Mouse (Mus musculus) heart, postnatal 36 days (tissue): ENCODE data around the gene Ndufa7. TPM values are rescaled to one million over a fixed set of nuclear protein-coding genes. Genes with fewer than 3 reads are reported as not detected.

Experiments
- DNase-seq, 2 experiments: peaks; one replicate each; pipeline ENCODE4 v3.0.0; 2021 to 2022
- intact Hi-C: fragments of 180-260 bp; cut with DNase I; formaldehyde crosslinking; loops from one replicate; pipeline ENCODE4 v1.15.1; 2025
- total RNA-seq, 2 experiments: library from RNA; stranded (reverse); gene quantifications; 2 replicates each; pipeline ENCODE4 v1.2.3; 2021

Ndufa7 gene
- total RNA-seq = 100 to 1,000 TPM; 648 to 672 TPM

DNA sequence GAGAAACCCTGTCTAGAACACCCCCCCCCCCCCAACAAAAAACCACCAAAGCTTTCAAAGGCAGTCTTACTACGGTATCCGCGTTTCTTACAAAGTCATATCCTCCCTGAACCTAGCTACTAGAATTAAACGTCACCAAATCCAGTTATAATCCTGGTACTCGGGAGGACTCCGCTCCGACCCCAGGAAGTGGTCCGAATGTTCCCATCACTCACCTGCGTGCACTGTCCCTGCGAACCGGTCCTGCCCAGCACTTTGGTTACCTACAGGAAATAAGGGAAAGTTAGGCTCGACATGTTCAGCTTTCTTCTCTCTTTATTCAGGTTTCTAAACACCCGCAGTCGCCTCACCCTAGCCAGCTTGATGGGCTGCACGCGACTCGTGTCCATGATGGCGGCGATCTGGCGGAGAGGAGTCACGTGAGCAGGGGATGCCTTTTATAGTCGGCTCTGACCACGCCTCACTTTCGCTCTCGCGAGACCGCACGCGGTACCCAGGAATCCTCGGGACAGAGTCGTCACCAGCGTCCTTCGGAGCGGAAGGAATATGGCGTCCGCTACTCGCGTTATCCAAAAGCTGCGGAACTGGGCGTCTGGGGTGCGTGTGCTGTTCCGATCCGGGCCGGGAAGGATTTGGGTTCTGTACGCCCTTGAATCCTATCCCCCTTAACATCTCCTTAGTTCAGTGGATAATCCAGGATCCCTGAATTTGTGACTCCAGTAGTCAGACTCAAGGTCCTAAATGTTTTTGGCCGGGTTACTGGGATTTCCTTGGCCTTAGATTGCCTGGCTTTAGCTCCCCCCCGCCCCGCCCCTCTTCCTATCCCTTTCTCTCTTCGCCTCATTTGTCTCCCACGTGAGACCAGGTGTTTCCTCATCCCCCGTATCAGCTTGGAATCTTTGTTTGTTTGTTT lies at the start of gene Ndufa7, which contains the start of gene Rps28:
Gene Ndufa7 (plus strand): TSS at position 489 of the 913 bp plus-strand sequence.
Gene Rps28 (minus strand): TSS at position 479 of the 913 bp plus-strand sequence.
- intact Hi-C loops = loop anchor here (2.0 kb wide), 1 partner anchor 14 kb away; the partner anchor contains the start of gene Kank3
- peak; percentile 99 for DNase-seq

DNA sequence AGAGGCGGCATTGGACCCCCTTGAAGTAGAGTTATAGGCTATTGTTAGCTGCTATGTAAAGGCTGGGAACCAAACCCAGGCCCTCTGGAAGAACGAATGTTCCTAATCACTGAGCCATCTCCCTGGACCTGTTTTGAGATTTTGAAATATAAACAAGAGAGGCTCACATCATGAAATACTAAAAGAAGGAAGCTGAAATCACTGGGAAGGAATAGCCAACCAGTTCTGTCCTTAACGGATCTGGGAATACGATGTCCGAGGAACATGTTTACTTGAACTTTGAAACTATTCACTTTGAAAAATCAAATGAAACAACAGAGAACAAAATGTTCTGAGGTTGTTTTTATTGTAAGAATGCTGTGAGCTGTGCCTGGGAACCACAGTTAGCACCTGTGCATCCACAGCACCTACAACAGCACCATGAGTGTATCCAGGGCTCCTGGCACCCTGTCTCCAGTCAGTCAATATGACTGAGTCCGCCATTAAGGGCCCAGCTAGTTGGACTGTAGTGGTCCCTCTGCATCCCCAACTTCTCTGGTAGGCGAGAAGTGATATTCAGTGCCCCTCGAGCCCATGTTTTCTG lies 49.7 kb upstream of the Ndufa7 start:
- intact Hi-C loops = no loop called here
- no peak for DNase-seq

DNA sequence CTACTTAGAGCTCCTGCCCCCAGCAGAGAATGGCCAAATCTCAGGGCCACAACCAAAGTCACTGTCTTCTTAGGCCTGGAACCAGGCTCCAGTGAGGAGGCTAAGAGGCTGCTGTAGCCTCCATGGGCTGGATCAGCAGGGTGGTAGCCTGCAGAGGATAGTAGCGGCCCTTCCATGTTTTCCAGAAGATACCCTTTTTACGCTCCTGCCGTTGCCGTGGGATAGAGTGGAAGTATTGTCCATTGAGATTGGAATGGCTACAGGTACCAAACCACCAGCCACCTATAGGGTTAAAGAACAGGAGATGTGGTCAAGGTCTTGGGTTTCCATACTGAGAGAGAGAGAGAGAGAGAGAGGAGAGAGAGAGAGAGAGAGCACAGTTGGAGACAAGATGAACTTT lies 49.1 kb upstream of the Ndufa7 start:
- intact Hi-C loops = no loop called here
- DNase-seq = no peak

DNA sequence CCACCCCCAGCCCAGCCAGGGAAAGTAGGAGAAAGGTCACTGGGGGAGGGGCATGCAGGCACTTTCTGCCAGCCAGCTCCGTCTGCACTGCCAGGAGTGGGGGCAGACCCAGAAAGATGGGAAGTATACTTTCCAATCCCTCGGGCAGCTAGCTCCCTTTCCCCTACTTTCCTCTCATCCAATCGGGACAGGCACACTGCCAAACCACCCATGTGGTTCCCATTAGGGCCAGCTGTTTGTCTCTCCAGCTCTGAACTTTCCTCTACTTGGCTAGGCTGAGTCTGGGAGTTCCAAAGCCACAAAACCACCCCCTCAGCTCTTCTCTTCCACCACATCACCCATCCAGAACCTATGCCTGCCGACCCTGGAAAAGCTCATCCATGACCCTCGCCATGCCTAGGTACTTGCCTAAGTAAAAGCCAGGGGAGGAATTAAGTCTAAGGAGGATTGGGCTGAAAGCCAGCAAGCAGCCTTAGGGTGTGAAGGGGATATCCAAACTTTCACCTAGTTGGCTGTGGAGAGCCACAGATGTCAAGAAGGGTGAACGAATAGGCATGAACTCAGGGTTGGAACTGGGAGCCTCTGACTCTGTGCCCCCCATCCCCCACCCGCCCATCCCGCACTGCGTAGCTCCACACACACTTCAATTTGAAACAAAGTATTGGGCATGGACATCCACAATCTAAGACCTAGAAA lies 45.0 kb upstream of the Ndufa7 start:
- peak; percentile 95 to 97 for DNase-seq
- intact Hi-C loops = loop anchor here (2.0 kb wide), 1 partner anchor 23 kb away; no protein-coding TSS in a partner anchor

DNA sequence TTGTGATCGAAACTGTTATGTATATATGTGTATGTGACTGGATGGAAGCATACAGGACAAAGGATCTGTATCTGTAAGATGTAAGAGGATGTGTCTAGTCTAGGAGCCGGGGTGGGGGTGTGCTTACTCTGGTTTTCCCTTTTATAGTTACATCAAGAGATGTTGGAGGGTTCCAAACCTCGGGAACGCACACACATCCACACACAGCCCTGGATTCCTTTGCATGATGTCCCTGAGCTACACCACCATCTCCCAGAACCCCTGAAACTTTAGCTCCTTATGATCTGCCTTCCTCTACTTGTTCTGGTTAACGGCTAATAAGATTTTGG lies 44.4 kb upstream of the Ndufa7 start:
- intact Hi-C loops = loop anchor here (2.0 kb wide), 2 partner anchors 19 to 23 kb away; no protein-coding TSS in a partner anchor
- no peak for DNase-seq

DNA sequence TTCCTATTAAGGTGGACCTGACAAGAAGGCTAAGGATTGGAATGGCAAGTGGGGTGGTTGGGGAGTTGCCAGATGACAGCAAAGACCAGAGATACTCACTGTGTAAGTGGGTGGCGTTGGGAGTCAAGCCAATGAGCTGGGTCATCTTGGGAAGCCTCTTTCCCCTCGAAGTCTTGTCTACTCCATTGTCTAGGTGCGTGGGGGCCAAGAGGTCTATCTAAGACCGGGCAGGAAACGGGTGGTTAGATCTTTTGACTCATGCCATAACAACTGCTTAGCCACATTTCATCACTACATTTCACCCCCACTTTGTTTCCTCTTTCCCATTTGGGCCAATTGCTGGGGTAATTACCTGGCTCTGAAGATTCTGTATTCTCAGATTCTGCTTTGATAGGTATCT lies 43.9 kb upstream of the Ndufa7 start:
- peak; percentile 28 to 61 for DNase-seq
- intact Hi-C loops = loop anchor here (2.0 kb wide), 1 partner anchor 18 kb away; no protein-coding TSS in a partner anchor

DNA sequence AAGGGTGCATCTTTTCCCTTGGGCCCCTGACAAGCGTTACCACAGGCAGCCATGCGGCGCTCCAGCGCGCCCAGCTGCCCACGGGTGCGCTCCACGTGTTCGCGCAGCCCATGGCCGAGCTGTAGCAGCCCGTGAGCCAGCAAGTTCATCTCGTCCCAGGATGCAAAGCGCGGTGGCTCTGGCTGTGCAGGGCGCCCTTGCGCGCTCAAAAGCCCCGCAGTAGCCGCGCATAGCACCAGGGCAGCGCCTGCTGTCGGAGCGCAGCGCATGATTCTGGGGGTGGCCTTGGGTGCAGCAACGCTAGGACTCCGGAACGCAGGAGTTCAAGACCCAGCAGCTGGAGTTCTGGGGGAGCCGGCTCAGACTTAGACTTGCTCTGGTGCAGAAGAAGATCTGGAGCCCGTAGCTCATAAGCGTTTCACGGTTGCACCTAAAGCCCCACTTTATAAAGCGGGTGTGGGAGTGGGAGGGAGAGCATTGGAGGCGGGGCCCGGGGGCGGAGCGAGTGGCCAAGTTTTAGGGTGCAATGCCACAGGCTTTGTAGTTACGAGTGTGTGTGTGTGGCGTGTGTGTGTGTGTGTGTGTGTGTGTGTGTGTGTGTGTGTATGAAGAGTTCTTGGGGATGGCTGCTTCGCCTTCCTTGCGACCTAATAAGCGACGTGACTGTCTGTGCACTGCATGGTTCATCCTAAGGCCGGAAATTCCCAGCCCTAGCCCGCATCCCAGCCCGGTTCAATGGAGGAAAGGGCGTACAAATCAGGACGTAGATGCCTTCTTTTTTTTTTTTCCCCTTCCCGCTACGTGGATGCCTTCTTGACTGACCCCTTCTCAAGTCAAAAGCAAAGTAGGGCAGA lies 43.0 kb upstream of the Ndufa7 start, which contains the start of gene Angptl4:
Gene Angptl4 (minus strand): TSS at position 707 of the 854 bp plus-strand sequence.
- intact Hi-C loops = loop anchor here (2.0 kb wide), 1 partner anchor 17 kb away; no protein-coding TSS in a partner anchor
- peak; percentile 72 to 87 for DNase-seq

DNA sequence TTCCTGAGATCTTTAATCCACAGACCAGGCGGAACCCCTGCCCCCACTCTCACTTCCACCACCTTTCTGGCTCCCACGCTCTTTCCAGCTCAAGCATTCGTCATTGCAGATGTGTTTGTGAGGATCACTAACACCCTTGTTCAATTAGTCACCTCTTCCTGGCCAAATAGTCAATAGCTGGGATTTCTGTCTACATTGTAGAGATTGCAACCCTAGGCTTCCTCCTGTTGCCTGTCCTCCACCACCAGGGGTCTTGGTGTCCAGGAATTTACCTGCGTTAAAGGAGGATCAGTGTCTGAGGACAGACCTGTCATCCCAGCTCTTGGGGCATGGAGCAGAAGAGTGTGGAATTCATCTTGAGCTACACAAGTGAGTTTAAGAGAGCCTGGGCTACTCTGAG lies 42.3 kb upstream of the Ndufa7 start:
- peak in 1 of 2 experiments; percentile 17 for DNase-seq
- intact Hi-C loops = no loop called here

DNA sequence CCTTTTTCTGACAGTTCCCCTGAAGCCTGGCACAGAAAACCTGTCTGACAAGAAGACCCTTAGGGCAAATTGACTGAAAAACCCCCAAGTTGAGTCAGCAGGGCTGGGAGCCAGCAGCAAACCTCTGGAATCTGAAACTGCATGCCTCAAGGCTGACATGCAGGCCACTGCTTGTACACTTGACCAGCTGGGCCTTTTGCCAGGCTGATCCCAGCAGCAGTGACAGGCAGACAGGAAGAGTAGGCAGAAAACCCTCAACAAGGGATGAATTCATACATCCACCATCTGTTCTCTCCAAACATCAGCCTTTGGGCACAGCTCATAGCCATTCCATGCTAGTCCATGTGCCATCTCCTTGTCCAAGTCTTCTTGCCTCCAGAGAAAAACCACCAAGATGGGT lies 41.0 kb upstream of the Ndufa7 start:
- peak; percentile 79 to 81 for DNase-seq
- intact Hi-C loops = no loop called here

DNA sequence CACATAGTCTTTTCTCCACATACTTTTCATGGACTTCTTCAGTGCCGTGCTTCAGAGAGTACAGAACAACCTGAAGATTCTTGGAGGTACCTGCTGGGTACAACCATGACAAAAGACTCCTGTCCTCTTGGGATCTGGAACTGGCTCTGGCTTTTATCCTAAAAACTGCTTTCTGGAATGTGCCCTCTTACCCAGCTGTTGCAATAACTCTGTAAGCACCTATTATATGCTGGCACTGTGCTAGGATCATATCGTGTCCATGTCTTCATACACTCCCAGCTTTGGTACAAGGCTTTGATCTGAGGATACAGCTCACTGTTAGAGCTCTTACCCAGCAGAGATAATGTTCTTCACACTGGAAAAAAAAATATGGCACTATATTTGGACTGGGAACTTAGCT lies 39.4 kb upstream of the Ndufa7 start:
- no peak for DNase-seq
- intact Hi-C loops = no loop called here

DNA sequence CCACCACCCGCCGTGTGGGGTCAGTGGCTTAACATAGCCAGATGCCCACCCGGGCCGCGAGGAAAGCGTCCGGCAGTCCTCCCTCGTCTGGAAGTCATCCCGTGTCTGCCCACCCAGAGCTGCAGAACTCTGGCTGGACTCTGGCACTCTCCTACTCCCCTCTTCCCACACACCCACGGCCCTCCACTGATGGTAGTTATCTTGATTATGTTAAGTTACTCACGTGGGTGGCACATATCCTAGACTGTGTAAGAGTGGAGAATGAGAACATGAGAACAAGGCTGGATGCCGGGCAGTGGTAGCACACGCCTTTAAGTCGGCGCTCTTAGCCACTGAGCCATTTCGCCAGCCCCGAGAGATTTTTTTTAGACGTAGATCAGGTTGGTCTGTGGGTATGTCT lies 38.0 kb upstream of the Ndufa7 start:
- DNase-seq = no peak
- intact Hi-C loops = no loop called here

DNA sequence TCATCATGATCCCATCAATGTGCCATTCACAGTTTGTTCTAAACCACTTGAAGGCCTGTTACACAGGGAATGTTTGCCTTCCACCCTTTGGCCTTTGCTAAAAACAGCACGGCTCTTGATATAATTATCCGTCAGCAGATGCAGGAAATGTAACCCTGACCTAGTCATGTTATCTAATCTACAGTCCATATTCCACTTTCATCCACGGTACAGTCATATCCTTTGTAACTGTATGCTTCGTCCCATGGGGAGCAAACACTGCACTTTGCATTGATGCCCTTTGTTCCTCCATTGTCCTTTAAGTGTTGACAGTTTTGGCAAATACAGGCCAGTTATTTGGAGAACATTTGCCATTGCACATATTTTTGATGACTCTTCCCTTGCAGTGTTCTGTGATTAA lies 35.6 kb upstream of the Ndufa7 start:
- intact Hi-C loops = no loop called here
- no peak for DNase-seq

DNA sequence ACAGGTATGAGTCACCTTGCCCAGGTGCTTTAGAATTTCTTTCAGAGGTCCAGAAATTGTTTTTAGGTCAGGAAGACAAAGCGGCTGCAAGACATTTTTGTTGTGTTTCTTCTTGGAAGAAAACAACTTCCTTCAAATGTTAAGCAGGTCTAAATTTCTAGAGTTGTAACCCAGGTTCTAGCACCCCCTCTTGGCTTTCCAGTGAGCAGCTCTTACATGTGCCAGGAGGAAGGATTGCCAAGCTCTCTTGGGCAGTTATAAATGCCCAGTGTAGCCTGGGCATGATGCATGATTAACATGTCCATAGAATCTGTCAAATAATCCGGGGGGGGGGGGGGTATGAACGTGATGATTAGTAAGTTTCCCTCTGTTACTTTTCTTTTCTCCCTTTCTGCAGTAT lies 26.1 kb upstream of the Ndufa7 start:
- intact Hi-C loops = loop anchor here (2.0 kb wide), 2 partner anchors 18 to 48 kb away; partner anchors contain the start of gene Angptl4
- DNase-seq = no peak

DNA sequence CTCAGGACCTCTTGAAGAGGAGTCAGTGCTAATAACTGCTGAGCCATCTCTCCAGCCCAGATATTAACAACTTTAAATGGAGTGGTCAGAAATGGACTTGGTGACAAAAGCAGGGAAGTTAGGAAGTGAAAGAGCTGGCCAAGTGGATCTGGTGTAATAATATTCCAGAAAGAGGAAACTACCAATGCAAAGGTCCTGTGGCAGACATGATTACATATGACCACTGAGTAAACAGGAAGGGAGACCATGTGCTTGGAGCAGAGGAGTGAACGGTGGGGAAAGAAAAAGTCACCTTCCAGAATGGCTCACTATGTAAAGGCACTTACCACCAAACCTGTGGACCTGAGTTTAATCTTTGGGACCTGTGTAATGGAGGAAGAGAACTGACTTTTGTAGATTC lies 25.1 kb upstream of the Ndufa7 start:
- intact Hi-C loops = loop anchor here (2.0 kb wide), 2 partner anchors 18 to 48 kb away; partner anchors contain the start of gene Angptl4
- no peak for DNase-seq

DNA sequence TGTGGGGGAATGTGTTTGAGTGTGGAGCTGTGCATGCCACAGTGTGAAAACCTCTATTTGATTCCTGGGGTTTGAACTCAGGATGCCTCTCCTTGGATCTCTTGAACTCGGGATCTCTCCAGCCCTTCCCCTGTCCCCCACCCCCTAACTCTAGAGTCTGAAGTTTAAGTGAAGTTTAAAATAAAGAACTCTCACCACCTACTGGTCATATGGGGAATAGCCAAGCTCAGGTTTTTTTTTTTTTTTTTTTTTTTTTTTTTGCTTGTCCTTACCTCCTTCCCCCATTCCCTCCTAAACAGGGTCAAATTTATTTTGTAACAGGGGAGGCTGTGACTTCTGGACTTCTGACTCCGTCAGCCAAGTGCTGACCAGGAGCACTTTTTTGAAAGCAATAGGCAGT lies 22.2 kb upstream of the Ndufa7 start:
- intact Hi-C loops = loop anchor here (1.0 to 2.0 kb wide), 2 partner anchors 56 to 361 kb away; no protein-coding TSS in a partner anchor
- no peak for DNase-seq

DNA sequence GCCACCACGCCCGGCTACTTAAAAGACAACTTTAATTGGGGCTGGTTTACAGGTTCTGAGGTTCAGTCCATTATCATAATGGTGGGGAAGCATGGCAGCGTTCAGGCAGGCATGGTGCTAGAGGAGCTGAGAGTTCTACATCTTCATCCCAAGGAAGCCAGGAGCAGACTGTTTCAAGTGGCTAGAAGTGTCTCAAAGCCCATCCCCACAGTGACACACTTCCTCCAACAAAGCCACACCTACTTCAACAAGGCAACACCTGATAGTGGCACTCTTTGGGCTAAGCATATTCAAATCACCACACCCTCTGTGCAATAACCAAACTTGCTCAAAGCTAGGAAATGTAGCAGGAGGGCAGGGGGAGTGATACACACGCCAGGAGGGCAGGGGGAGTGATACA lies 20.2 kb upstream of the Ndufa7 start:
- intact Hi-C loops = no loop called here
- no peak for DNase-seq

DNA sequence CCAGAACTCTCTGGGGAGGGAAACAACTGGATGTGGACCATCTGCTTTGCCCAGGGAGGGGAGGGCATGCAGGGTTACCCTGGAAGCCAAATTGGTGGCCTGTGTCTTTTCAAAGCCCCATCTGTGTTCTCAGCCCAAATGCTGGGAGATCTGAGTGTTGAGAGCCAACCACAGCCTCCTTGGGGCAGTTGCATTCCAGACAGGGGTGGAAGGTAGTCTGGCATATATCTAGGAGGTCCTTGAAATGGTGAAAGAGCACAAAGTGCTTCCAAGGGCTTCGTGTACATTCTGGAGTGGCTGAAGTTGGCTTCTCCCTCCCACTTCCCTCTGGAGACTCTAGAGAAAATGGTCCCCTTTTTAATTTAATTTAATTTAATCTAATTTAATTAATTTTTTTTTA lies 19.6 kb upstream of the Ndufa7 start:
- intact Hi-C loops = no loop called here
- no peak for DNase-seq

DNA sequence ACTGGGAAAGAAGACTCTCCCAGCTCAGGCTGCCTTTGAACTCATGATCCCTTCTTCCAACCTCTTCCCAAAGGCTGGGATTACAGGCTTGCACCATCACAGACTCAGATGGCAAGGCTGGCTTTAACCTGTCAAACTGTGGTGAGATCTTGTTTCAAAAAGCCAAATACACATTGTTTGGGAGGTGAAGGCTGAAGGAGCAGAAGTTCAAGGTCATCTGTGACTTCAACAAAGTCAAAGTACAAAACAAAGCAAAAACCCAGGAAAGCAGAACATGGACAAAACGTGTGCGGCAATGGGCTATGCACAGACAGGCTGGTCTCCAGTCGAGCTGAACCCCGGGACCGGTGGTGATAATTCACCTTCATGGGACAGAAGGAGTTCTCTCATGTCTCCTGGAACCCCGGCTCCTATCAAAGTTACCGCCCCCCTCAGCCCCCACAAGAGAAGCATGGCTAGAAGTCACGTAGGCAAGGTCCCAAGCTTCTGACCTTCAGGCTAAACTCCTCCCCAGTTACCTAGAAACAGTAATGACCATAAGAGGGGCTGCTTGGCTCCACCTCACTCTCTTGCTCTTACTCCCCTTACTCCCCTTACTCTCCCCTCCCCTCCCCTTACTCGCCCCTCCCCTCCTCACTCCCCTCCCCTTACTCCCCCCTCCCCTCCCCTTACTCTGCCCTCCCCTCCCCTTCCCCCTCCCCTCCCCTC lies 17.0 kb upstream of the Ndufa7 start:
- no peak for DNase-seq
- intact Hi-C loops = no loop called here

DNA sequence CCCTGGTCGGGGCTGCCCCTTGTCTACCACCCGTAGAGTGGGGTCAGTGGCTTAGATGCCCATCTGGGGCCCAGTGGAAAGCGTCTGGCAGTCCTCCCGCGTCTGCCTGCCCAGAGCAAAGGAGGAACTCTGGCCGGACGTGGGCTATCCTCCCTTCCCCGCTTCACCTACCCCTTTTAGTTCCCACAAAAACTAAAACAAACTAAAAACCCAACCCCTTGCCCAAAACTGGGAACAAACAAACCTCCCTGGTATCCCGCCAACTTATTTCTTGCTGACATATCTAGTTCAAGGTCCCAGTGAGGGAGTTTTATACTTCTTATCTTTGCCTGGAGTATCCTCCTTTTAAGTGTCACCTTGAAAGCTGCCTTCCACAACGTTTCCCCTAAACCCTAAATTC lies 16.2 kb upstream of the Ndufa7 start:
- intact Hi-C loops = no loop called here
- DNase-seq = no peak
